Mouse (Mus musculus) urinary bladder, postnatal 10 days (tissue): ENCODE measurements around the gene Msrb3.
A peak's percentile ranks its signal among the peaks of the same experiment; 100 is the strongest.

ENCODE experiments used
- DNase-seq: peaks from one replicate; pipeline ENCODE4 v3.0.0; 2022; ENCODE audit warnings: low spot score

Gene Msrb3

GRCm38 (mm10) chr10:120898357-120898756, 544 bp downstream of the Msrb3 start:
- DNase-seq: no peak

- no peak for DNase-seq
Measured at GRCm38 (mm10) chr10:120895899-120896289, 3.0 kb downstream of the Msrb3 start.

GRCm38 (mm10) chr10:120894978-120895898, 3.7 kb downstream of the Msrb3 start:
- DNase-seq: no peak

- no peak for DNase-seq
Measured at GRCm38 (mm10) chr10:120893938-120894337, 5.0 kb downstream of the Msrb3 start.

GRCm38 (mm10) chr10:120891131-120891530, 7.8 kb downstream of the Msrb3 start:
- no peak for DNase-seq

- DNase-seq: no peak
Measured at GRCm38 (mm10) chr10:120890592-120890991, 8.3 kb downstream of the Msrb3 start.

- DNase-seq: no peak
Measured at GRCm38 (mm10) chr10:120888531-120888930, 10.4 kb downstream of the Msrb3 start.

- DNase-seq: no peak
Measured at GRCm38 (mm10) chr10:120884220-120884619, 14.7 kb downstream of the Msrb3 start.

- no peak for DNase-seq
Measured at GRCm38 (mm10) chr10:120883732-120884131, 15.2 kb downstream of the Msrb3 start.

- no peak for DNase-seq
Measured at GRCm38 (mm10) chr10:120883069-120883415, 15.9 kb downstream of the Msrb3 start.

- no peak for DNase-seq
Measured at GRCm38 (mm10) chr10:120882347-120883068, 16.4 kb downstream of the Msrb3 start.

- no peak for DNase-seq
Measured at GRCm38 (mm10) chr10:120876549-120877270, 22.2 kb downstream of the Msrb3 start.

- DNase-seq: peak; percentile 53
Measured at GRCm38 (mm10) chr10:120875672-120876463, 23.0 kb downstream of the Msrb3 start.

GRCm38 (mm10) chr10:120874261-120874660, 24.6 kb downstream of the Msrb3 start:
- no peak for DNase-seq

- no peak for DNase-seq
Measured at GRCm38 (mm10) chr10:120873646-120874201, 25.2 kb downstream of the Msrb3 start.

GRCm38 (mm10) chr10:120872483-120872862, 26.4 kb downstream of the Msrb3 start:
- DNase-seq: no peak

- no peak for DNase-seq
Measured at GRCm38 (mm10) chr10:120871630-120872482, 27.0 kb downstream of the Msrb3 start.

GRCm38 (mm10) chr10:120871096-120871495, 27.8 kb downstream of the Msrb3 start:
- DNase-seq: no peak

GRCm38 (mm10) chr10:120869241-120869775, 29.6 kb downstream of the Msrb3 start:
- no peak for DNase-seq

- no peak for DNase-seq
Measured at GRCm38 (mm10) chr10:120864446-120864845, 34.5 kb downstream of the Msrb3 start.
